Mouse (Mus musculus): ENCODE results near the gene Dazap2. TPM values are rescaled to one million over a fixed set of nuclear protein-coding genes. Genes with fewer than 3 reads are reported as not detected.
"Not testable (repeated sequence)": the region's sequence is repeated elsewhere in the genome, so short reads cannot be mapped to it uniquely, and the experiment has no call there.

Dazap2 gene
- total and polyA plus RNA-seq, 2 experiments from 2014 or later, result 141 to 164 TPM

DNA sequence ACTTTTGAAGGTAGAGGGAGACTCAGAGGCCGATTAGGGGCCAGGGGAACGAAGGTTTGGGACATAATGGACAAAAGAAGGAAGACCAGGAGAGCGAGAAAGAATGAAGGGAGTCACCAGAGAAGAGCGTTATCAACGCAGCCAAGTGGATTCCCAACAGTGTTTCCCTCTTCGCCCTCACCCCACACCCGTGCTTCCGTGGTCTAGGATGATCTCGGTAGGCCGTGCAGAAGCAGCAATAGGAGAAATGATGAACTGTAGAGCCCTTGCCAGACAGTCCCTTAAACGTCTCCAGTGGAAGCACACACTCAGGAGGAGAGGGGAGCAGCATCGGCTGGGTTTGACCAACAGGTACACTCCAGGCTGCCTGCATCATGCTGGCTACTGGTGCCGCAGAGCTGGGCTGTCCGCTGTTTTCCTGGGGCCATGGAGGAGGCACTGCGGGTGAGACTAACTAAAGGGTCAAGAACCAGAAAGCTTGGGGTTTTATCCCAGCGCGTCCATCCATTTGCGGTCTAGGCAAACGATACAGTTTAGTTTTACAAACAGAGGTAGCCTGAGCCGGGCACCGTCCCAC, 14.4 kb upstream of the Dazap2 start:
- TF ChIP-seq CTCF (IDR thresholded peaks at IDR 0.05; ENCODE audit: low read depth), result no peak
- Histone ChIP-seq H3K27me3 (ENCODE audit: insufficient read depth, low read length) (no peaks in the 10 kb centered on the region), H3K4me1 (ENCODE audit: insufficient read depth, low read length) (peaks cover 14% of the 10 kb centered on the region; the same call in 1 of the 2 replicates), H3K9ac (replicated peaks; ENCODE audit: low read length) (peak overlapping the region; percentile 98; the same call in 1 of the 2 replicates), H3K36me3 (ENCODE audit: insufficient read depth, low read length) (no peaks in the 10 kb centered on the region), H3K9me3 (ENCODE audit: low read length) (no peaks in the 10 kb centered on the region), H3K4me3 (ENCODE audit: low read length) (peak overlapping the region; percentile 79), H3K4me2 (ENCODE audit: low read depth, low read length) (peak overlapping the region; percentile 83), H3K27ac (0 out of 2 replicates have a peak overlapping the region, but pooled peaks have one; percentile 88)
- no peak for ATAC-seq
- WGBS, result 26% methylated on average over 21 of the region's 21 CpGs
- no peak for DNase-seq (ENCODE audit: low spot score)

DNA sequence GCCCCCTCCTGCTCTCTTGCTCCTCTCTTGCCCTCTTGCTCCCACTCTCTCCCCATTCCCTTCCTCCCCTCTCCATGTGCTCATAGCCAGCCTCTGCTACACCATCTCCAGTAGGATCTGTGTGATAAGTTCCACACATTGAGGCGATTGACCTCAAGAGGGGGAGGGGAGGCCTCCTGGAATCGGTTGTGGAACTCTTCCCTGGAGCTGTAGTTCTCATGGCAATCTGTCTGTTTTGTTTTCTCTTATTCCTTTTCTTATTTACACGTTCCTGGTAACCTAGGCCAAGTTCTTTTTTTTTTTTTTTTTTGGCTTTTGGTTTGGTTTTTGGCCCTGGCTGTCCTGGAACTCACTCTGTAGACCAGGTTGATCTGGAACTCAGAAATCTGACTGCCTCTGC, 13.5 kb upstream of the Dazap2 start:
- ATAC-seq, result no peak

DNA sequence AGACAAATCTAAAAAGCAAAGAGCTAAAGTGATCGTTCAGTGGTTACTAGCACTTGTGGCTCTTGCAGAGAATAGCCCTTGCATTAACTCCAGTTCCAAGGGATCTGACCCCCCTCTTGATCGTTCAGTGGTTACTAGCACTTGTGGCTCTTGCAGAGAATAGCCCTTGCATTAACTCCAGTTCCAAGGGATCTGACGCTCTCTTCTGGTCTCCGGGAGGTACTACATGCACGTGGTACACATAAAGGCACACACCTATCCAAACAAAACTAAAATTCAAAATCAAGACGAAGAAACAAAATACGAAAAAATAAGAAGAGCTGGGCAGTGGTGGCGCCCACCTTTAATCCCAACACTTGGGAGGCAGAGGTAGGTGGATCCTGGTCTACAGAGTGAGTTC, 8.5 kb upstream of the Dazap2 start:
- not testable (repeated sequence) for H3K27me3 ChIP-seq (ENCODE audit: insufficient read depth, low read length); ATAC-seq; H3K4me2 ChIP-seq (ENCODE audit: low read depth, low read length); H3K27ac ChIP-seq; H3K9me3 ChIP-seq (ENCODE audit: low read length); H3K36me3 ChIP-seq (ENCODE audit: insufficient read depth, low read length); H3K4me1 ChIP-seq (ENCODE audit: insufficient read depth, low read length); H3K9ac ChIP-seq (replicated peaks; ENCODE audit: low read length); H3K4me3 ChIP-seq (ENCODE audit: low read length); DNase-seq (ENCODE audit: low spot score)
- 93% methylated on average over 8 of the region's 8 CpGs for WGBS
- peak; percentile 20 for TF ChIP-seq CTCF (IDR thresholded peaks at IDR 0.05; ENCODE audit: low read depth)

More for the DNA sequence above, 13.5 kb upstream of the Dazap2 start:
- Histone ChIP-seq H3K36me3 (ENCODE audit: insufficient read depth, low read length) (no peaks in the 10 kb centered on the region), H3K27ac (no peak overlapping the region), H3K9me3 (ENCODE audit: low read length) (no peaks in the 10 kb centered on the region), H3K27me3 (ENCODE audit: insufficient read depth, low read length) (no peaks in the 10 kb centered on the region), H3K4me1 (ENCODE audit: insufficient read depth, low read length) (peaks cover 14% of the 10 kb centered on the region; the same call in 1 of the 2 replicates), H3K9ac (replicated peaks; ENCODE audit: low read length) (no peak overlapping the region), H3K4me2 (ENCODE audit: low read depth, low read length) (no peak overlapping the region), H3K4me3 (ENCODE audit: low read length) (no peak overlapping the region)
- TF ChIP-seq CTCF (IDR thresholded peaks at IDR 0.05; ENCODE audit: low read depth), result no peak
- DNase-seq (ENCODE audit: low spot score), result no peak
- 66% methylated on average over 3 of the region's 3 CpGs for WGBS

DNA sequence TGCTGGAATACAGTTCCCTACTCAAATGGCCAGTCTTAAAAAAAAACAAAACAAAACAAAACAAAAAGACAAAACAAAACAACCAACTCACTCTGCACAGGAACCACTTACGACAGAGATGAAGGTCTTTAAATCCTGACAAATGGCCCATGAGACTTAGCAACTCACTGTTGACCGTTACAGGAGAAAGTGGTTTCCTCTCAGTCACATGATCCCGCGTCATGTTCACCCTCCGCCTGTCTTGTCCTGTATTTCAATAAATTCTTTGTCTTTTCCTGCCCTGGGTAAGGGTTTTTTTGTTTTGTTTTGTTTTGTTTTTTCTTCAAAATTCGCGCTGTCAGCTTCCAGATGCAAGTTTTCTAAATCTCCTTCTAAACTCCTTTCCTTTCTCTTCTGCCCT, 3.2 kb upstream of the Dazap2 start:
- TF ChIP-seq CTCF (IDR thresholded peaks at IDR 0.05; ENCODE audit: low read depth), result no peak
- Histone ChIP-seq H3K4me3 (ENCODE audit: low read length) (no peak overlapping the region), H3K27ac (no peak overlapping the region), H3K4me1 (ENCODE audit: insufficient read depth, low read length) (peaks cover 7% of the 10 kb centered on the region), H3K4me2 (ENCODE audit: low read depth, low read length) (no peak overlapping the region), H3K36me3 (ENCODE audit: insufficient read depth, low read length) (no peaks in the 10 kb centered on the region), H3K9ac (replicated peaks; ENCODE audit: low read length) (no peak overlapping the region), H3K9me3 (ENCODE audit: low read length) (no peaks in the 10 kb centered on the region), H3K27me3 (ENCODE audit: insufficient read depth, low read length) (no peaks in the 10 kb centered on the region)
- 83% methylated on average over 7 of the region's 7 CpGs for WGBS
- no peak for ATAC-seq
- DNase-seq (ENCODE audit: low spot score), result no peak

DNA sequence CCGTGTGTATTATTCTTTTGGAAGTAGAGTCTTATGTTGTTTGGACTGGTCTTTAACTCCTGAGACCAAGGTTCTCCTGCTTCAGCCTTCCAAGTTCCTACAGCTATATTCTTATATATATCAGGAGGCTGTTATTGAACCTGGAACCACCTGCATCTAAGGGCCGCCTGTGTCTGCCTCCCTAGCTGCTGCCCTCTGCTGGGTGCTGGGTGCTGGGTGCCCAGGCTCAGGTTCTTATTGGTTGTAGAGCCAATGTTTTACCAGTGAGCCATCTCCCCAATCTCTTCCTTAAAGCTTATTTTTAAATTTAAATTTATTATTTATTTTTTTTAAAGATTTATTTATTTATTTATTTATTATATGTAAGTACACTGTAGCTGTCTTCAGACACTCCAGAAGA, 2.7 kb upstream of the Dazap2 start:
- 84% methylated on average over 2 of the region's 2 CpGs for WGBS
- Histone ChIP-seq H3K27me3 (ENCODE audit: insufficient read depth, low read length) (no peaks in the 10 kb centered on the region), H3K4me3 (ENCODE audit: low read length) (no peak overlapping the region), H3K4me1 (ENCODE audit: insufficient read depth, low read length) (peaks cover 7% of the 10 kb centered on the region), H3K9me3 (ENCODE audit: low read length) (no peaks in the 10 kb centered on the region), H3K9ac (replicated peaks; ENCODE audit: low read length) (no peak overlapping the region), H3K36me3 (ENCODE audit: insufficient read depth, low read length) (no peaks in the 10 kb centered on the region), H3K4me2 (ENCODE audit: low read depth, low read length) (no peak overlapping the region), H3K27ac (no peak overlapping the region)
- ATAC-seq (no peak), DNase-seq (ENCODE audit: low spot score) (no peak)
- TF ChIP-seq CTCF (IDR thresholded peaks at IDR 0.05; ENCODE audit: low read depth), result peak; percentile 47

DNA sequence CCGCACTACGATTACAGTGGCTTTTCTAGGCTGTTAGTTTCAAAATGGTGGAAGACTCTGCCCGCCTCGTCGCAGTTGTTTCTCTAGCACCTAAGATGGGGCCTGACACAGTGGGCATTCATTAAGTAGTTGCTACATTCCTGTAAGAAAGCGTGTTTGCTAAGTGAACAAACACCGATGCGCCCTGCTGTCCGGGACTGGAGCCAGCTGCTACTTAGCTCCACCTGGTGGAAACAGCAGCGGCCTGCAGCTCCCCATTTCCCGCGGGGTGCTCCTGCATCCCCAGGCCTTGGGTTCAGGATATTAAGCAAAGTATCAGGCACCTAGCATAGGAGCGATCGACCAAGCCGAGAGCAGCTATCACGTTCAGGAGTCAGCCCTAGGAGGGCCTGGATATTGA, 1.6 kb upstream of the Dazap2 start:
- no peak for ATAC-seq
- Histone ChIP-seq H3K4me2 (ENCODE audit: low read depth, low read length) (peak overlapping the region; percentile 71), H3K9ac (replicated peaks; ENCODE audit: low read length) (no peak overlapping the region), H3K4me1 (ENCODE audit: insufficient read depth, low read length) (peaks cover 7% of the 10 kb centered on the region), H3K27me3 (ENCODE audit: insufficient read depth, low read length) (no peaks in the 10 kb centered on the region), H3K36me3 (ENCODE audit: insufficient read depth, low read length) (peaks cover 9% of the 10 kb centered on the region; the same call in 1 of the 2 replicates), H3K27ac (0 out of 2 replicates have a peak overlapping the region, but pooled peaks have one; percentile 5), H3K4me3 (ENCODE audit: low read length) (peak overlapping the region; percentile 23; the same call in 1 of the 2 replicates), H3K9me3 (ENCODE audit: low read length) (no peaks in the 10 kb centered on the region)
- WGBS, result 7% methylated on average over 16 of the region's 16 CpGs
- TF ChIP-seq CTCF (IDR thresholded peaks at IDR 0.05; ENCODE audit: low read depth), result peak; percentile 93
- peak; percentile 88 for DNase-seq (ENCODE audit: low spot score)
